Mouse (Mus musculus) forebrain, embryonic 16.5 days (tissue): Measurements from ENCODE around the gene Anxa11. TPM values are rescaled to one million over a fixed set of nuclear protein-coding genes. Genes with fewer than 3 reads are reported as not detected.
"Not testable (repeated sequence)": the region's sequence is repeated elsewhere in the genome, so short reads cannot be mapped to it uniquely, and the experiment has no call there.

Experiments used
- ATAC-seq: fragments of 200-750 bp; cut with Nextera tagmentation; 2 replicates; pipeline ENCODE4 v1.8.0; 2017; ENCODE audit warnings: mild to moderate bottlenecking, moderate library complexity
- H3K27ac ChIP-seq: fragments of 300-500 bp; sonication (generic); 2 replicates; pipeline ENCODE4 v1.5.1; 2014; ENCODE audit warnings: low read length, control low read depth
- H3K27me3 ChIP-seq: fragments of 300-500 bp; sonication (generic); replicated peaks from 2 replicates; pipeline ENCODE4 v1.6.1; 2014; ENCODE audit warnings: low read length; ENCODE audit not compliant: control insufficient read depth, insufficient read depth
- H3K36me3 ChIP-seq: fragments of 300-500 bp; sonication (generic); 2 replicates; pipeline ENCODE4 v1.6.1; 2014; ENCODE audit not compliant: control insufficient read depth, insufficient read depth
- H3K4me1 ChIP-seq: fragments of 300-500 bp; sonication (generic); replicated peaks from 2 replicates; pipeline ENCODE4 v1.6.1; 2014; ENCODE audit warnings: low read length; ENCODE audit not compliant: control insufficient read depth, insufficient read depth
- H3K4me2 ChIP-seq: fragments of 300-500 bp; sonication (generic); 2 replicates; pipeline ENCODE4 v1.6.1; 2014; ENCODE audit warnings: mild to moderate bottlenecking, low read length, control low read depth
- H3K4me3 ChIP-seq: fragments of 300-500 bp; sonication (generic); replicated peaks from 2 replicates; pipeline ENCODE4 v1.5.1; 2014; ENCODE audit warnings: mild to moderate bottlenecking, low read length, control low read depth
- H3K9ac ChIP-seq: fragments of 300-500 bp; sonication (generic); replicated peaks from 2 replicates; pipeline ENCODE4 v1.6.1; 2014; ENCODE audit warnings: low read depth, low read length, control low read depth
- H3K9me3 ChIP-seq: fragments of 300-500 bp; sonication (generic); 2 replicates; pipeline ENCODE4 v1.6.1; 2016; ENCODE audit warnings: low read length; ENCODE audit not compliant: control insufficient read depth
- WGBS: fragments of 180-500 bp; shearing (Covaris S2); extraction: QIAGEN DNeasy Blood & Tissue Kit; methylation state at CpG from one replicate; pipeline ENCODE4 v1.1.7; 2014; 5-methylcytosine and 5-hydroxymethylcytosine counted together
- polyA plus RNA-seq: library from polyadenylated mRNA; unstranded; fragments of >200 nt; fragmentation: Nextera tagmentation; extraction: Ambion mirVana; gene quantifications from 2 replicates; pipeline ENCODE4 v1.2.1, GENCODE M21; 2015

The Anxa11 gene
- polyA plus RNA-seq, 1 experiment from 2014 or later: 2.0 TPM

DNA sequence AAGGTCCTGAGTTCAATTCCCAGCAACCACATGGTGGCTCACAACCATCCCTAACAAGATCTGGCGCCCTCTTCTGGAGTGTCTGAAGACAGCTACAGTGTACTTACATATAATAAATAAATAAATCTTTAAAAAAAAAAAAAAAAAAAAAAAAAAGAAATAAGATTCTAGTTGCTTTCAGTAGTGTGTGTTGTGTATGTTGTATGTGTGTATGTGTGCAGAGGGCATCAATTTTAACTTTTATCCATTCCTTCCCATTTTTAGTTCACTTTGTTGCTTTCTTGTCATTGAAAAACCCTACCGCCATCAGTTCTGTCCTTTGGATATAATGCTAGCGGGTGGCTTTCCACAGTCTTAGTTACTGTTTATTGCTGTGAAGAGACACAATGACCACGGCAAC, 6.8 kb downstream of the Anxa11 start:
- not testable (repeated sequence) for H3K27ac ChIP-seq, H3K27me3 ChIP-seq, H3K4me3 ChIP-seq, H3K9ac ChIP-seq, H3K36me3 ChIP-seq, ATAC-seq, H3K4me2 ChIP-seq, H3K9me3 ChIP-seq, H3K4me1 ChIP-seq
- WGBS: 90% methylated on average over 3 of the region's 4 CpGs

DNA sequence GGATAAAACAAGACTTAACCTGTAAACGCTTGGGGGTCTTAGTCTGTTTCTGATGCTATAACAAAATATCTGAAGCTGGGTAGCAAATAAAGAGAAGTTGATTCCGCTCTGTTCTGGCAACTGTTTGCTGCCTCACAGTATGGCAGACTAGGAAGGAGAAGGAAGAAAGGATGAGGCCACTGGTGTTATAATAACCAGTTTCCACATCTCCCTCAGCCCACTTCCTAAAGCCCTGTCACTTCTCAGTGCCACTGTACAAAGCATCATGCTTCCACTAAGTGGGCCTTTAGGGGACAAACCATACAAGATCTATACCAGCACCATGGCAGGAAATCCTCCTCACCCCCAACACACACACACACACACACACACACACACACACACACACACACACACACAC, 8.5 kb downstream of the Anxa11 start:
- Histone ChIP-seq H3K4me3 (no peak overlapping the region), H3K9ac (no peak overlapping the region), H3K4me1 (no peaks in the 10 kb centered on the region), H3K27ac (no peak overlapping the region), H3K27me3 (no peaks in the 10 kb centered on the region), H3K36me3 (no peaks in the 10 kb centered on the region), H3K9me3 (no peaks in the 10 kb centered on the region), H3K4me2 (no peak overlapping the region)
- ATAC-seq: no peak
- WGBS: 95% methylated on average over 2 of the region's 2 CpGs

DNA sequence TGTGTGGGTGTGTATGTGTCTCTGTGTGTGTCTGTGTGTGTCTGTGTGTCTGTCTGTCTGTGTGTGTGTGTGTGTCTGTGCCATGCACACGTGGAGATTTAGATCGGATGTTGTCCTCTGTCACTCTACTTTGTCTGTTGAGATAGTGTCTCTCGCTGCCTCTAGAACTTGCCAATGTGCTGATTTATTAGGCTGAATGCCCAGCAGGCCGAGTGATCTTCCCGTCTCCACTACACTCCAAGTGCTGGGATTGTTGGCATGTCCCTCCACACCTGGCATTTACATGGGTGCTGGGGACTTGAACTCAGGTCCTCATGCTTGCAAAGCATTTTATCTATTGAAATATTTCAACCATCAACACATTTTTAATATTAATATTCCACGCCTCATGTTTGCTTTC, 9.2 kb downstream of the Anxa11 start:
- H3K9me3 ChIP-seq: no peaks in the 10 kb centered on the region
- no peak overlapping the region for H3K9ac ChIP-seq
- no peak overlapping the region for H3K4me2 ChIP-seq
- no peak overlapping the region for H3K4me3 ChIP-seq
- 70% methylated on average over 6 of the region's 6 CpGs for WGBS
- H3K27ac ChIP-seq: no peak overlapping the region
- H3K27me3 ChIP-seq: no peaks in the 10 kb centered on the region
- H3K36me3 ChIP-seq: no peaks in the 10 kb centered on the region
- no peak for ATAC-seq
- H3K4me1 ChIP-seq: no peaks in the 10 kb centered on the region

DNA sequence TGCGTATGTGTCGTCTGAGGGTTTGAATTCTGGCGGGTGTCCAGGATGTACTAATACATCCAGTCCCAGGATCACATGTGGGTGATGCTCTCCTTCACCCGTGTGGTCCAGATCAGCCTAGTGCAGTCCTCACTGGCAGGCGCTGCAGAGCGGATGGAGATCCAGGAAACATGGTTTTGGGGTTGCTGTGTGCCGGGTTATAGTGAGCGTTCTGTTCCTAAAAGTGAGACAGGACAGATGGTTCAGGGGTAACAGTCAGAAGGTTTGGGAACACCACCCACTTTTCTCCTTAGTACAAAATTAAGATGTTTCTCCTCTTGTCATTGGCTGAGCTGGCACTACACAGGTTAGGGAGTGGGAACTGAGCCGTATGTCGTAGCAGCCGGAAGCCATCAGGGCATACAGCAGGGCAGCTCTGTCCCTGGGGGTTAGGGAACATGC, 10.2 kb downstream of the Anxa11 start:
- no peak for ATAC-seq
- WGBS: 80% methylated on average over 11 of the region's 11 CpGs
- no peak overlapping the region for H3K27ac ChIP-seq
- H3K9me3 ChIP-seq: no peaks in the 10 kb centered on the region
- H3K36me3 ChIP-seq: no peaks in the 10 kb centered on the region
- no peak overlapping the region for H3K9ac ChIP-seq
- H3K4me2 ChIP-seq: no peak overlapping the region
- no peaks in the 10 kb centered on the region for H3K27me3 ChIP-seq
- no peak overlapping the region for H3K4me3 ChIP-seq
- no peaks in the 10 kb centered on the region for H3K4me1 ChIP-seq

DNA sequence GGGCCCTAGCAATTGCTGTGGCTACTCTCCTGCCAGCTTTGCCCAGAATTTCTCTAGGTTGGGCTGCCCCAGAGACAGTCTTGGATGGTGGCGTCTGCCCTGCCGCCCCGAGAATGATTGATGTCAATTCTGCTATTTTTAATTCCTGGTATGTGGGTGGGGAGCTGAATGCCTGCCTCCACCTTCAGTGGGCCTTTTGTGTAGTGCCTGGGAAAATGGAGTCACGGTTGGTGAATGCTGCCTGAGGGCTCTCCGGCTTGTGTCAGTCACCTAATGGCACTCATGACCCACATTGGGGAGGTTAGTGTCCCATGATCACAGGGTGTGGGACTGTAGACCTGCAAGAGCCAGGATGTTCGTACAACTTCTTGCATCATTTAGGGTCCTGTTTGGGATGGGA, 11.3 kb downstream of the Anxa11 start:
- Histone ChIP-seq H3K36me3 (no peaks in the 10 kb centered on the region), H3K27me3 (no peaks in the 10 kb centered on the region), H3K4me2 (no peak overlapping the region), H3K9ac (no peak overlapping the region), H3K27ac (no peak overlapping the region), H3K9me3 (no peaks in the 10 kb centered on the region), H3K4me1 (no peaks in the 10 kb centered on the region), H3K4me3 (no peak overlapping the region)
- no peak for ATAC-seq
- 77% methylated on average over 6 of the region's 6 CpGs for WGBS

DNA sequence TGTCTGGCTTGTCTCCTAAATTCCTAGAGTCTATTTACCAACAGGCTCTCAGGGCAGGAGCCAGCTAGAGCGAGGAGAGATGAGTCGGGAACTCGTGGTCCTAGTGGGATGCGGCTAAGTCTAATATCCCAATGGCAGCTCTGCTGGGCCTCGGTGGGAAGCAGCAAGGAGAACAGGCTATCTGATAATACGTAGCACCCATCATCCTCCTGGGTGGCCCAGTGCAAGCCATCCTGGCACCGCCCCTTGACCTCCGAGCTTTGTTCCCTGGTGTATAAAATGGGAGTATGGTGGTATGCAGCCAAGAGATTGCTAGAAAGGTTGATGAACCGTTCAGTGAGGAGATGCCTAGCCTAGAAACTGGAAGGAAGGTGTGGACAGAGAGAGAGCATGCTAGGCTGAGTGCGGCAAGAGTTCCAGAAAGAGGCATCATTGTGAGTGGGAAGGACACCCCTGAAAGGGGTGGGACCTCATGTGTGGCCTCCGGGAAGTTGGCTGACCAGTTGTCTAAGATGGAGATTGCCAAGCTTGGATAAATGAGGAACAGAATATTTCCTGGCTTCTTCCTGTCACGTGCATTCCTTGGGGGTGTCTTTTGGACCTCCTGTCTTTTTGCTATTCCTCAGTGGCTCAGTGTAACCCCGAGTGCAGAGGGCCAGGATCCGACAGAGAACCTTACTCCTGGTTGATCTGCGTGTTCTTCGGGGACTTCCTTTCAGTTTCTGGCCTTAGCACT, 11.9 kb downstream of the Anxa11 start:
- 91% methylated on average over 16 of the region's 16 CpGs for WGBS
- no peak overlapping the region for H3K27ac ChIP-seq
- H3K9me3 ChIP-seq: no peaks in the 10 kb centered on the region
- no peak overlapping the region for H3K9ac ChIP-seq
- ATAC-seq: no peak
- no peaks in the 10 kb centered on the region for H3K27me3 ChIP-seq
- H3K4me2 ChIP-seq: no peak overlapping the region
- no peak overlapping the region for H3K4me3 ChIP-seq
- no peaks in the 10 kb centered on the region for H3K4me1 ChIP-seq
- no peaks in the 10 kb centered on the region for H3K36me3 ChIP-seq

DNA sequence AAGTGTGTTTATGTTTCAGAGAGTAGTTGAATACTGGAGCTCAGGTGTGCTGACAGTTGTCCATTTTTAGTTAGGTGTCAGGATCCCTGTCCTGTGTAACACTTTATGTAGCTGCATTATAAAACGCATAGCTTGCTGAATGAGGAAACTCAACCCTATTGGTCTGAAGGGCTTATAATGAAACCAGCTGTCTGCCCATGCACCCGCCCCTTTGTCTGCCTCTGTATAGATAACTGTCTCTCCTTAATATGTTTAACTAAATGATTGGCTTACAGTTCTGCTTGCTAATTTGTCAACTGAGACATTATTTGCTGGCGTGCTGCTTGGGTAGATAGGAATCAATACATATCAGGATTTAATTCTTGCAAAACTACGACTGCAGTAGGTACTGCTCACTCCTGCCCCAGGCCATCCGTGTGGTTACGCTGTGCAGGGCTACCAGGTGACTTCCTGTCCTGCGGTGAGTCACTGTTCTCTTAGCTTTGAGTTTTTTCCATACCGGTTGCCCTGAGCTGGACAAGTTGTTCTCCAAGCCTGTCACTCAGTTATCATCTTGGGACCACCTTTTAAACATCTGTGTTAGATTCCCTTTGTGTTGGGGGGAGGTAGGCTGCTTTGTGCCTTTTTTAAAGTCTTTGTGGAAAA, 13.4 kb downstream of the Anxa11 start:
- H3K4me1 ChIP-seq: no peaks in the 10 kb centered on the region
- no peak overlapping the region for H3K4me3 ChIP-seq
- WGBS: 78% methylated on average over 8 of the region's 8 CpGs
- H3K9ac ChIP-seq: no peak overlapping the region
- no peaks in the 10 kb centered on the region for H3K36me3 ChIP-seq
- H3K4me2 ChIP-seq: no peak overlapping the region
- no peak overlapping the region for H3K27ac ChIP-seq
- H3K9me3 ChIP-seq: no peaks in the 10 kb centered on the region
- no peaks in the 10 kb centered on the region for H3K27me3 ChIP-seq
- ATAC-seq: no peak

DNA sequence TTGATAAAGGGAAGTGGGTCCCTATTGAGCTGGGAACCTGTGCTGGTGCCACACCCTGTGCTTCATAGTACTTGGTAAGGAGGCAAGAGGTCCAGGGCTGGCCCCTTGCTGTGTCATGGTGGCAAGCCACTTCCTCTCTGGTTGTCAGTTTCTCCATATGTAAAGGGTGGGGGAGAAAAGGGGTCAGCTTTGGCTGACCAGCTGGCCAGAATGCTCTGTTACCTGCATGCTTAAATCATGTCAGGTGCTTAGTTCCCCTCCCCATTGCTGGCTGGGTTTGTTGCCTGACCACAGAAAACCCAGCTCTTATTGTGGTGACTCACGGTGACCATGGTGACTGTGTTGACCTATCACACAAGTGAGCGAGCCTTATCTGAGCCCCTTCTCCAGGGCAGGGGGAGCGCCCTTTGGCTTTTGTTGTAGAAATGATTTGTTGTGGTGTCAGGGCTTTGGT, 15.2 kb downstream of the Anxa11 start:
- H3K9me3 ChIP-seq: no peaks in the 10 kb centered on the region
- H3K9ac ChIP-seq: no peak overlapping the region
- H3K27me3 ChIP-seq: no peaks in the 10 kb centered on the region
- H3K4me2 ChIP-seq: no peak overlapping the region
- no peak for ATAC-seq
- no peaks in the 10 kb centered on the region for H3K36me3 ChIP-seq
- WGBS: 76% methylated on average over 3 of the region's 3 CpGs
- H3K4me1 ChIP-seq: no peaks in the 10 kb centered on the region
- H3K4me3 ChIP-seq: no peak overlapping the region
- H3K27ac ChIP-seq: no peak overlapping the region

DNA sequence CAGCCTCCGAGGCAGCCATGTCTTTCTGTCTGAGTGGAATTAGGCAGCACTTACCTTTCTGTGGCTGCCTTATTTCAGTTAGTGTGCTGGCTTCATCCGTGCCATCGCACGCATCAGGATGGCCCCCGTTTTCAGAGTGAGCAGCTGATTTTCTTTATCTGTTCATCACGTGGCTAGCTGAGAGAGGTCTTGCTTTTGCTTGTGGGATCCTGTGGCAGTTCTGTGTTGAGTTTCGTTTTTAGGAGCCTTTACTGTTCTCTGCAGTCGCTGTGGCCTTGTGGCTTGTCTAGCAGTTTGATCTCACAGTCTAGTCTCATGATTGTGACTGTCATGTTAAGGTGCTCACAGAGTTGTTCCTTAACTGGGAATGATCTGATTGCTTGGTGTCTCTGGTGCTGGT, 16.0 kb downstream of the Anxa11 start:
- H3K27me3 ChIP-seq: no peaks in the 10 kb centered on the region
- no peak overlapping the region for H3K4me3 ChIP-seq
- H3K9me3 ChIP-seq: no peaks in the 10 kb centered on the region
- no peak overlapping the region for H3K4me2 ChIP-seq
- H3K36me3 ChIP-seq: no peaks in the 10 kb centered on the region
- no peaks in the 10 kb centered on the region for H3K4me1 ChIP-seq
- H3K9ac ChIP-seq: no peak overlapping the region
- no peak overlapping the region for H3K27ac ChIP-seq
- ATAC-seq: no peak
- WGBS: 89% methylated on average over 8 of the region's 8 CpGs
